Mouse (Mus musculus) lung, postnatal 0 days (tissue): ENCODE measurements around the gene Hsp90ab1.

Experiments used
- CTCF ChIP-seq: IDR thresholded peaks from 2 replicates; pipeline ENCODE4 v1.5.1; 2016; ENCODE audit warnings: antibody characterized with exemption, mild to moderate bottlenecking
- EP300 ChIP-seq: IDR thresholded peaks from 2 replicates; pipeline ENCODE4 v1.6.1; 2016; ENCODE audit warnings: antibody characterized with exemption, mild to moderate bottlenecking, control low read depth

GRCm38 (mm10) chr17:45566031-45566359, 7.1 kb downstream of the Hsp90ab1 start:
- TF ChIP-seq EP300 (no peak), CTCF (no peak)
